Mouse (Mus musculus): ENCODE results near the gene Apon. TPM values are rescaled to one million over a fixed set of nuclear protein-coding genes. Genes with fewer than 3 reads are reported as not detected.
"Not testable (repeated sequence)": the region's sequence is repeated elsewhere in the genome, so short reads cannot be mapped to it uniquely, and the experiment has no call there.

Gene Apon
- polyA plus RNA-seq, 1 experiment from 2014 or later, result 0.17 TPM

DNA sequence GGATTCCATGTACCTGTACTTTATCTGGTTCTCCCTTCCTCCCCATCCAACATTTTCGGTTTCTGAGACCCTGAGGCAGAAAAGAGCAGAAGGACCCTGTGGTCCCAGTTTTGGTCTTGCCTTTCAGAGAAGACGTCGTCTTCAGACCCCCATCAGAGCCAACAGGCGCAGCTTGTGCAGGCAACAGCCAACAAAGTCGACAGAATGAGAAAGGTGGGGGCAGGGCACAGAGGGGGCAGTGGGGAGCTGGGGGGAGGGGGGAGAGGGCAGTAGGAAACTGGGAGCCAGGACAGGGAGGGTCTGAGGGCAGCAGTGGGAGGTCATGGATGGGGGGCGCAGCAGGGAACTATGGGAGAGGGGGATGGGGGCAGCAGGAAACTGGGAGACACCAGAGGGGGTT is 24.3 kb downstream of the Apon start:
- Histone ChIP-seq H3K4me1 (no peaks in the 10 kb centered on the region), H3K4me2 (no peak overlapping the region), H3K27me3 (replicated peaks) (no peaks in the 10 kb centered on the region), H3K4me3 (no peak overlapping the region), H3K9ac (no peak overlapping the region), H3K36me3 (peaks cover 61% of the 10 kb centered on the region), H3K27ac (replicated peaks) (no peak overlapping the region), H3K9me3 (no peaks in the 10 kb centered on the region; the same call in 1 of the 2 replicates)
- ATAC-seq (ENCODE audit: extremely low read depth, insufficient number of reproducible peaks, low FRiP score, low TSS enrichment), result no peak
- 49% methylated on average over 6 of the region's 6 CpGs for WGBS

DNA sequence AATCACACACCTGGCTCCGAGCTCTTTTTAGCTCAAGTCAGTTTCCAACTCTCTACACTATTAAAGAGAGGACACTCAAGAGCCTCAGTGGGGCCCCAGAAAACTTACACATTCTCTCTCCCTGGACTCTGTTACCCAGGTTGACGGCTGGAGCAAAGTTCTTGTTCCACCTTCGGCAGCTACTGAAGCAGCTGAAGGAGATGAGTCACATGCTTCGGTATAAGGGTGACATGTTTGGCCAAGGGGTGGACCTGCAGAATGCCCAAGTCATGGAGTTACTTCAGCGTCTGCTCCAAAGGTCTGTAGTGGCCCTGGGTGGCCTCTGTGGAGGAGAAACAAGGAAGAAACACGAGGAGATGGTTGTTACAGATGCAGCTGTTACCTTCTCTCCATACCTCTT is 27.0 kb downstream of the Apon start:
- no peaks in the 10 kb centered on the region; the same call in 1 of the 2 replicates for H3K9me3 ChIP-seq

DNA sequence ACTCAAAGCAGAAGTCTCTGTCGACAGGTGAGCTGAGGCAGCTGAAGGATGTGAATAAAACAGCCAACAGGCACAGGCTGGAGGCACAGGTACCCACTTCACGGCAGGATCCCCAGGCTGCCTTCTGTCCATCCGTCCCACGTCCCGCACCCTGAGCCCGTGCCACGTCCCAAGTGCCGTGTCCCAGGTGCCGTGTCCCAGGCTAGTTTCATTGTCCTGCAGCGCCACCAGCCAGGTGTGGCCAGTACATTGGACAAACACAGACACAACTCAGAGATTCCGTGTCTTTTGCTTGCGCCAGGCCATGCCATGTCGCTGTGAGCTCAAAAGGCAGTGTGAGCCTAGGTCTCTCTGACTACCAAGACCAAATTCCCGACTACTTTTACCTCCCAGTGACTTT is 27.8 kb downstream of the Apon start:
- no peak overlapping the region for H3K4me3 ChIP-seq
- no peak for ATAC-seq (ENCODE audit: extremely low read depth, insufficient number of reproducible peaks, low FRiP score, low TSS enrichment)
- no peaks in the 10 kb centered on the region for H3K4me1 ChIP-seq
- no peaks in the 10 kb centered on the region for H3K27me3 ChIP-seq (replicated peaks)
- no peak overlapping the region for H3K4me2 ChIP-seq
- H3K27ac ChIP-seq (replicated peaks), result no peak overlapping the region
- peaks cover 88% of the 10 kb centered on the region for H3K36me3 ChIP-seq
- H3K9ac ChIP-seq, result no peak overlapping the region
- 86% methylated on average over 14 of the region's 14 CpGs for WGBS
- H3K9me3 ChIP-seq, result no peaks in the 10 kb centered on the region; the same call in 1 of the 2 replicates

More for the DNA sequence above, 27.0 kb downstream of the Apon start:
- Histone ChIP-seq H3K4me2 (no peak overlapping the region), H3K9ac (no peak overlapping the region), H3K27ac (replicated peaks) (no peak overlapping the region), H3K4me3 (no peak overlapping the region), H3K27me3 (replicated peaks) (no peaks in the 10 kb centered on the region), H3K4me1 (no peaks in the 10 kb centered on the region), H3K36me3 (peaks cover 87% of the 10 kb centered on the region)
- 81% methylated on average over 6 of the region's 6 CpGs for WGBS
- ATAC-seq (ENCODE audit: extremely low read depth, insufficient number of reproducible peaks, low FRiP score, low TSS enrichment), result no peak

DNA sequence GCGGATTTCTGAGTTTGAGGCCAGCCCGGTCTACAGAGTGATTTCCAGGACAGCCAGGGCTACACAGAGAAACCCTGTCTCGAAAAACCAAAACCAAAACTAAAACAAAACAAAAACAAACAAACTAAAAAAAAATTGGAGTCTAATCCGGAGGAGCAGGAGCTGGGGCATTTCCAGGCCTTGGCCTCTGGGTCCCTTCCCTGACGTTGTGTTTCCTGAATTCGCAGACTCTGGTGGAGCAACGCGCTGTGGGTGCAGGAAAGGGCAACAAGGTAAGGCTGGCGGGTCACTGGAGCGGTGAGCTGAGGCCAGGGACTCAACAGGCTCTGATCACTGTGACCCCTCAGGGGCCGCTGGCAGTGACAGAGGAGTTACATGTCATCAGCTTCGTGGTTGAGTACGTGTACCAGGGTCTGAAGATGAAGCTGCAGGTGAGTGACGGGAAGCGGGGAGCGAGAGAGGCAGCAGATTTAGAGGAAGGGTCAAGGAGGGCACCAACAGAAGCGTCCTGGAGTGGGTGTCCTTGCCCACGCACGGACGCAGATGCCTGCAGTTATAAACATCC is 29.1 kb downstream of the Apon start:
- 80% methylated on average over 20 of the region's 20 CpGs for WGBS
- H3K9me3 ChIP-seq, result no peaks in the 10 kb centered on the region; the same call in 1 of the 2 replicates
- no peak overlapping the region for H3K27ac ChIP-seq (replicated peaks)
- peaks cover 89% of the 10 kb centered on the region for H3K36me3 ChIP-seq
- no peak overlapping the region for H3K9ac ChIP-seq
- ATAC-seq (ENCODE audit: extremely low read depth, insufficient number of reproducible peaks, low FRiP score, low TSS enrichment), result no peak
- no peaks in the 10 kb centered on the region for H3K4me1 ChIP-seq
- no peak overlapping the region for H3K4me3 ChIP-seq
- no peaks in the 10 kb centered on the region for H3K27me3 ChIP-seq (replicated peaks)
- no peak overlapping the region for H3K4me2 ChIP-seq

DNA sequence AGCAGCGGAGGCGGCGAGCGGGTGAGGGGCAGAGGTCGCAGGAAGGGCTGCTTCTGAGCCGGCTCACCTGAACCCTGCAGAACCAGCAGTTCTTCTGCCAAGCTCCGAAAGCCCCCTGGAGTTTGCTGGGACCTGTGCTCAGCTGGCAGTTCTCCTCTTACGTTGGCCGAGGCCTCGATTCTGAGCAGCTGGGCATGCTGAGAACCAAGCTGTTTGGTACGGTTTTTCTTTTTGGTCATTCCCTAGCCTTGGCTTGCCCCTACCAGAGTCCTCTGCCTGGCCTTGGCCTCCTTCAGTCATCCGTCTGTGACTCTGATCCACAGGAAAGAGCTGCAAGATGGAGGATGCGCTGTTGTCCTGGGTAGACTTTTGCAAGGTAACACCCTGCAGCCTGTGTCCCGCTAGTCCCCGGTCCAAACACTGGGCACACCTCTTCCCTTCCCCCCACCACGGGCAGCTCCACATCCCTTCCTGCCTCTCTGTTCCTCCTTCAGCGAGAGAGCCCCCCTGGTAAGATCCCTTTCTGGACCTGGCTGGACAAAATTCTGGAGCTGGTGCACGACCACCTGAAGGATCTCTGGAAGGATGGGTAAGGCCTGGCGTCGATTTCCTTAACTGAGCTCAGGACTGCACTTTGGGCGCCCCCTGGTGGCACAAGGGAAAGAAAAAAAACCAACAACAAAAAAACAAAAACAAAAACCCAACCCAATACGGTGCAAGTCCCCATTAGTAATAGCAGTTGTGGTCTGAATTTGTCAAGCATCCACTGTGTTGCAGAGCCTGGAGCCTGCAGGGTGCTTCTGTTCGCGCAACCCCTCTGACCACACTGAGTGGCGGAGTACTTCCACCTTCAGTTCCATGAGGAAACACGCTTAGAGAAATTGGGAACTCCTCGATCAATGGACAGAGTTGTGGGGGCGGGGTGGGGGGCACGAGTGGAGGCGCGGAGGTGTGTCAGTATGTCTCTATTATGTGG is 30.0 kb downstream of the Apon start:
- Histone ChIP-seq H3K4me2 (no peak overlapping the region), H3K36me3 (peaks cover 93% of the 10 kb centered on the region), H3K4me3 (no peak overlapping the region), H3K27me3 (replicated peaks) (no peaks in the 10 kb centered on the region), H3K9ac (0 out of 2 replicates have a peak overlapping the region, but pooled peaks have one; percentile 14), H3K27ac (replicated peaks) (no peak overlapping the region), H3K4me1 (no peaks in the 10 kb centered on the region), H3K9me3 (no peaks in the 10 kb centered on the region; the same call in 1 of the 2 replicates)
- 63% methylated on average over 31 of the region's 31 CpGs for WGBS
- no peak for ATAC-seq (ENCODE audit: extremely low read depth, insufficient number of reproducible peaks, low FRiP score, low TSS enrichment)

DNA sequence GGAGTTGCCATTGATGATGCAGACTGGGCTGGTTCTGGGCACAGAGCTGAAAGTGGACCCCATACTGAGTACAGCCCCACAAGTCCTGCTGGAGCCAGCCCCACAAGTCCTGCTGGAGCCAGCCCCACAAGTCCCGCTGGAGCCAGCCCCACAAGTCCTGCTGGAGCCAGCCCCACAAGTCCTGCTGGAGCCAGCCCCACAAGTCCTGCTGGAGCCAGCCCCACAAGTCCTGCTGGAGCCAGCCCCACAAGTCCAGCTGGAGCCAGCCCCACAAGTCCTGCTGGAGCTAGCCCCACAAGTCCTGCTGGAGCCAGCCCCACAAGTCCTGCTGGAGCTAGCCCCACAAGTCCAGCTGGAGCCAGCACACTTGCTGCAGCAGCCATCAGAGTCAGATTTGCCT is 36.7 kb downstream of the Apon start:
- H3K4me2 ChIP-seq; ATAC-seq (ENCODE audit: extremely low read depth, insufficient number of reproducible peaks, low FRiP score, low TSS enrichment); H3K4me1 ChIP-seq; H3K27ac ChIP-seq (replicated peaks); H3K27me3 ChIP-seq (replicated peaks); H3K9me3 ChIP-seq; H3K9ac ChIP-seq; H3K4me3 ChIP-seq: not testable (repeated sequence)
- 50% methylated on average over 1 of the region's 1 CpGs for WGBS
- H3K36me3 ChIP-seq, result peaks cover 69% of the 10 kb centered on the region

DNA sequence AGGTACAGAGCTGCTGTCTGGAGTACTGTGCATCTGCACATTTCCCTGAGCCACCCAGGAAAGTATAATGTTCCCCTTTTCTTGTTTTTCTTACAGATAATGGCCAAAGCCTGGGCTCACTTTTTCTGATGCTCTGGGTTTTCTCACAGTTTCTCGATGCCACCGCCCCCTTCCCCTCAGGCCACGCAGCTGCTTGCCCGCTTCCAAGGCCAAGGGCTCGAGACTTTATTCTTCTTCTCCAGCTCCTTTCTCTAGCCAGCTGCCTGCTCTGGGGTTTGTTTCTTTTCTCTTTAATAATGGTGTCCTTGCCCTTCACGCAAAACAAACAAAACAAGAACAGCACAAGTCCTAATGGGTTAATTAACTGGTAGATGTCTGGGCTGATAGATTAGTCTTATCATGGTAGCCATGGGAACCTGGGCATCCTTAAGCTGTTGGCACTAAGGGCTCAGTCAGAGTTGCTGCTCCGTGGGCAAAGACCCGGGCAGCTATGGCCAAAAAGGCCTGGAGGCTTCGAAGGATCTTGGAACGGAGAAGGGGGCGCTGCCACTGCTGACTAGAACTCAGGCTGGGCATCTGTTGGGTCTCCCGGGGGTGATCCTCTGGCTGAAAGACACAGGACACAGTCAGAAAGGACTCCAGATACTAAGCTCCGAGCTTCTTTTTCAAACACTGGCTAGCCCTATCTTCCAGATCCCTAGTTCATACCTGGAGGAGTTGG is 42.6 kb downstream of the Apon start:
- H3K4me2 ChIP-seq, result peak overlapping the region; percentile 54
- H3K4me1 ChIP-seq, result peaks cover 24% of the 10 kb centered on the region
- peaks cover 16% of the 10 kb centered on the region for H3K36me3 ChIP-seq
- no peak for ATAC-seq (ENCODE audit: extremely low read depth, insufficient number of reproducible peaks, low FRiP score, low TSS enrichment)
- no peaks in the 10 kb centered on the region for H3K27me3 ChIP-seq (replicated peaks)
- H3K4me3 ChIP-seq, result no peak overlapping the region
- no peaks in the 10 kb centered on the region for H3K9me3 ChIP-seq
- H3K9ac ChIP-seq, result peak overlapping the region; percentile 61
- WGBS, result 66% methylated on average over 13 of the region's 13 CpGs
- H3K27ac ChIP-seq (replicated peaks), result peak overlapping the region; percentile 86

DNA sequence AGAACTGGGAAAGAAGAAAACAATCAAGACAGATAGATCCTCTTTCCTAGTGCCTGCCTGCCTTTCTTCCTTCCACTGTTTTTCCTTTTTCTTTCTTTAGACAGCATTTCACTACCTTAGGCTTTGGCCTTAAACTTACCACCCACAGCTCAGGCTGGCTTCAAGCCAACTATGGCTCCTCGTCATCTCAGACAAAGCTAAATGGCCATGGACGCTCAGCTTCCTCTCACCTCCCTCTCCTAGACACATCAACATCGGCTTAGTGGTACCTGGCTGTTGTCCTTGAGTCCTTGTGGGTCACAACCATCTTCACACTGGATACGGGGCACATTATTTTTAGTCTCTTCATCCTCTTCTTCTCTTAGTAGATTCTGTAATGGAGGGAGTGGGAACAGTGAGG is 43.3 kb downstream of the Apon start:
- Histone ChIP-seq H3K4me2 (peak overlapping the region; percentile 54), H3K4me3 (peak overlapping the region; percentile 11; the same call in 1 of the 2 replicates), H3K9ac (peak overlapping the region; percentile 61), H3K27ac (replicated peaks) (peak overlapping the region; percentile 86), H3K9me3 (no peaks in the 10 kb centered on the region), H3K4me1 (peaks cover 25% of the 10 kb centered on the region), H3K36me3 (peaks cover 9% of the 10 kb centered on the region), H3K27me3 (replicated peaks) (no peaks in the 10 kb centered on the region)
- 49% methylated on average over 4 of the region's 4 CpGs for WGBS
- ATAC-seq (ENCODE audit: extremely low read depth, insufficient number of reproducible peaks, low FRiP score, low TSS enrichment), result no peak

DNA sequence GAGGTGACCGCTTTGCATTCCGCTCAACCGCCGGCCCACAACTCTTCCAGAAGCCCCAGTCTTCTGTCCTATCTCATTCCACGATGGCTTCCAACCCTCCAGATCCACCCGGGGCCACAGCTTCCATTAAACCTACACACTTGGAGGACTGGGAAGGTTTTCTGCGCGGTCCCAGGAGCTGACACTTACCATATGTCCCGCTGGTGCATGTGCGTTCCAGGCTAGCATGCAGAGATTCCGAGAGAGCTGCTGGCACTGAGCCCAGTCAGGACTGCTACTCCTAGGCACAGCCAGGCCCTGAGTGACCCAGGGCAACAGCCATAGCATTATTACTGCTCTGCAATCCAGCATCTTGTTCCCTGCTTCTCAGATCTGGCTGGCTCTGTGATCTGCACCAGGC is 43.7 kb downstream of the Apon start:
- Histone ChIP-seq H3K36me3 (peaks cover 5% of the 10 kb centered on the region), H3K27me3 (replicated peaks) (no peaks in the 10 kb centered on the region), H3K4me1 (peaks cover 29% of the 10 kb centered on the region), H3K4me2 (peak overlapping the region; percentile 54), H3K27ac (replicated peaks) (peak overlapping the region; percentile 86), H3K9me3 (no peaks in the 10 kb centered on the region), H3K4me3 (peak overlapping the region; percentile 11; the same call in 1 of the 2 replicates), H3K9ac (peak overlapping the region; percentile 68)
- WGBS, result 33% methylated on average over 11 of the region's 11 CpGs
- peak; percentile 60; the same call in 1 of the 2 replicates for ATAC-seq (ENCODE audit: extremely low read depth, insufficient number of reproducible peaks, low FRiP score, low TSS enrichment)

DNA sequence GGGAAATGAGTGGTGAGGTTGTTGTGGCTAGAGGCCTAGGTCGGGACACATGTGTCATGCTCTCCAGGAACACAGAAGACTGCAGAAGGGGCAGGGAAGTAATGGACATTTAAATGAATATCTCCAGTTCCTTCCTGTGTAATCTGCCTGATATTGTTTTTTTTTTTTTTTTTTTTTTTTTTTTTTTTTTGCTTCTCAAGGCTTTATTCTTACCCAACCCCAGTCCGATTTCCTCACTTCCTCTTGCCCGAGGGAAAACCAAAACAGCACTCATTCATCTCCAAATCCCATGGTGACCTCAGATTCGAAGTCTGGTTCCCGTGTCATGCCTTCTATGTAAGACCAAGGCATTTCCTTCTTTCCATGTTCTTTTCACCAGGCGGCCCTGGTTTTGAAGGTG is 44.3 kb downstream of the Apon start:
- H3K4me2 ChIP-seq, result no peak overlapping the region
- no peaks in the 10 kb centered on the region for H3K27me3 ChIP-seq (replicated peaks)
- peaks cover 30% of the 10 kb centered on the region for H3K4me1 ChIP-seq
- no peak for ATAC-seq (ENCODE audit: extremely low read depth, insufficient number of reproducible peaks, low FRiP score, low TSS enrichment)
- H3K36me3 ChIP-seq, result no peaks in the 10 kb centered on the region
- peak overlapping the region; percentile 86 for H3K27ac ChIP-seq (replicated peaks)
- peak overlapping the region; percentile 68 for H3K9ac ChIP-seq
- 56% methylated on average over 6 of the region's 6 CpGs for WGBS
- H3K4me3 ChIP-seq, result no peak overlapping the region
- no peaks in the 10 kb centered on the region for H3K9me3 ChIP-seq

DNA sequence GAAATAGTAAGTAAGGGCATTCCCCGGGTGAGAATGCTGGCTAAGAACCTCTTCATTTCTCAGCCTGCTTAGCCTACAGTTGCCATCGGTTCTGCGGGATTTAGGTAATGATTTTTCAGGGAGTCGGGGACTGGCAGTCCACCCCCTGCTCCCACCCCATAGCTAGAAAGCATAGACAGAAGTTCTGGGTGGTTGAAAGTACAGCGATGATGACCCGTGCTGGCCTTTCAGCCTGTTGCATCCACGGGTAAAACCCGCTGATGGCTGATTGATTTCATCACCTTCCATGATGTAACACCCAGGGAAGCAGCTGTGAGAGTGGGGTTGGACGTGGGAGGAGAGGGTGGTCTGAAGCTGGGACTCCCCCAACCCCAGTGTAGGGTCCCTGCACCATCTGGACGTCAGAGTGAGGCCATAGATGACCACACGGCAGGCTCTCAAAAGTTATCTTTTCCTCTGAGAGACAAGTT is 44.8 kb downstream of the Apon start, which contains the start of gene Il23a:
Il23a (minus strand) TSS at position 51 of the 470 bp plus-strand sequence.
- H3K4me1 ChIP-seq, result peaks cover 31% of the 10 kb centered on the region
- H3K4me2 ChIP-seq, result peak within 1 kb of the TSS; percentile 54
- H3K36me3 ChIP-seq, result no peaks in the 10 kb centered on the region
- ATAC-seq (ENCODE audit: extremely low read depth, insufficient number of reproducible peaks, low FRiP score, low TSS enrichment), result no peak
- H3K9ac ChIP-seq, result peak within 1 kb of the TSS; percentile 68
- H3K27me3 ChIP-seq (replicated peaks), result no peaks in the 10 kb centered on the region
- WGBS, result 68% methylated on average over 11 of the region's 11 CpGs
- peak within 1 kb of the TSS; percentile 11; the same call in 1 of the 2 replicates for H3K4me3 ChIP-seq
- H3K9me3 ChIP-seq, result no peaks in the 10 kb centered on the region
- H3K27ac ChIP-seq (replicated peaks), result peak within 1 kb of the TSS; percentile 86

All from heart, embryonic 13.5 days (tissue).